Comparison of ENCODE assay signal across 14 mouse cellular contexts in the genomic region with DNA sequence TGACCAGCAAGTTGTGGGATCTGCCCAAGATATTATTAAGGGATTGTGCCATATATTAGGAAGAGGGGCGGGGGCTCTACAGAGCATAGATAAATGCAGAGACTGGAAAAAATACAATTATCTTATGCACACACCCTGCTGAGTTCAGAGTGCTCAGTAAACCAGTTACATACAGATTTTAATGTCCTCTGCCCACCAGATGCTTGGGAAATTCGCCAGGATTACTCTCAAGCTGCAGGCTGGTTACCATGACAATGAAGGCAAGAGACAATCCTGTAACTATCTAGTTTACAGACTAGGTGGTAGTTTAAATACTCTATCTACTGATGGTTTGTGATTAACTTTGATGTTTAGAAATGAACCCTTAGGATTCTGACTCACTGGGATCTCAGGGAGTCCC.
A peak's percentile ranks its signal among the peaks of the same experiment; 100 is the strongest.
DNase-seq lines count a peak whose midpoint lies in the region; ATAC-seq and TF ChIP-seq lines count a peak whose summit lies in the region.
"Had no signal": no experiment of that assay in that cellular context is flagged by ENCODE, and none has a peak within 500 bp of the region (broad histone marks: within the 10 kb centered on the region; RNA-seq: fewer than 3 reads in every experiment).

No protein-coding gene starts in this region.

- DNase-seq in hindbrain, postnatal 0 days (ENCODE audit: low spot score): peak; percentile 79
- peak; percentile 71 for DNase-seq in midbrain, postnatal 0 days (ENCODE audit: low spot score)
- no peak for DNase-seq in midbrain, embryonic 10.5 days (ENCODE audit: low spot score)
- DNase-seq in ZHBTc4 (ENCODE audit: low read depth, low spot score): peak; percentile 21
- no peak for DNase-seq in thymus, adult 18-20 months
- DNase-seq: cerebellum, postnatal 25 days; kidney, adult 2 months; kidney, postnatal 36 days; liver, embryonic 13.5 days; thymus, postnatal 14 days had no signal

- WGBS in hindbrain, postnatal 0 days: 37% methylated on average over 2 of the region's 2 CpGs
- 50% methylated on average over 2 of the region's 2 CpGs for WGBS in hindbrain, embryonic 13.5 days
- 34% methylated on average over 2 of the region's 2 CpGs for WGBS in midbrain, postnatal 0 days
- WGBS in midbrain, embryonic 10.5 days: 56% methylated on average over 2 of the region's 2 CpGs
- WGBS in neural tube, embryonic 14.5 days: 47% methylated on average over 2 of the region's 2 CpGs

- no peak overlapping the region for H3K27ac ChIP-seq in hindbrain, postnatal 0 days
- H3K27ac ChIP-seq in hindbrain, embryonic 13.5 days: no peak overlapping the region
- H3K27ac ChIP-seq in midbrain, postnatal 0 days (ENCODE audit: low read depth, low read length): no peak overlapping the region
- no peak overlapping the region for H3K27ac ChIP-seq in midbrain, embryonic 10.5 days (replicated peaks)
- no peak overlapping the region for H3K27ac ChIP-seq in neural tube, embryonic 14.5 days (ENCODE audit: low read depth, low read length)
- H3K27ac ChIP-seq: liver, embryonic 13.5 days had no signal

- H3K4me3 ChIP-seq in hindbrain, postnatal 0 days (ENCODE audit: low read length): no peak overlapping the region
- no peak overlapping the region for H3K4me3 ChIP-seq in hindbrain, embryonic 13.5 days
- no peak overlapping the region for H3K4me3 ChIP-seq in midbrain, postnatal 0 days (ENCODE audit: low read depth, low read length)
- H3K4me3 ChIP-seq in midbrain, embryonic 10.5 days: no peak overlapping the region
- no peak overlapping the region for H3K4me3 ChIP-seq in neural tube, embryonic 14.5 days (ENCODE audit: low read depth, low read length)
- H3K4me3 ChIP-seq: liver, embryonic 13.5 days; megakaryocyte, embryonic 14.5 days had no signal

- H3K36me3 ChIP-seq in hindbrain, postnatal 0 days (ENCODE audit: insufficient read depth, low read length): no peaks in the 10 kb centered on the region
- no peaks in the 10 kb centered on the region for H3K36me3 ChIP-seq in hindbrain, embryonic 13.5 days
- H3K36me3 ChIP-seq in midbrain, postnatal 0 days (ENCODE audit: insufficient read depth, low read length): no peaks in the 10 kb centered on the region
- no peaks in the 10 kb centered on the region for H3K36me3 ChIP-seq in midbrain, embryonic 10.5 days
- H3K36me3 ChIP-seq in neural tube, embryonic 14.5 days (ENCODE audit: control insufficient read depth, insufficient read depth, low read length): no peaks in the 10 kb centered on the region
- H3K36me3 ChIP-seq: liver, embryonic 13.5 days had no signal

- no peaks in the 10 kb centered on the region for H3K4me1 ChIP-seq in hindbrain, postnatal 0 days (ENCODE audit: insufficient read depth, low read length)
- H3K4me1 ChIP-seq in hindbrain, embryonic 13.5 days (replicated peaks): peaks cover 12% of the 10 kb centered on the region; the same call in 1 of the 2 replicates
- H3K4me1 ChIP-seq in midbrain, postnatal 0 days (ENCODE audit: insufficient read depth, low read length): no peaks in the 10 kb centered on the region
- H3K4me1 ChIP-seq in midbrain, embryonic 10.5 days: 0 out of 2 replicates have a peak, but pooled peaks cover 8% of the 10 kb centered on the region
- H3K4me1 ChIP-seq in neural tube, embryonic 14.5 days (ENCODE audit: control insufficient read depth, insufficient read depth, low read length): no peaks in the 10 kb centered on the region
- H3K4me1 ChIP-seq: liver, embryonic 13.5 days; megakaryocyte, embryonic 14.5 days had no signal

- 0 out of 2 replicates have a peak, but pooled peaks have one; percentile 35 for ATAC-seq in hindbrain, postnatal 0 days
- ATAC-seq in hindbrain, embryonic 13.5 days (ENCODE audit: low FRiP score): no peak
- no peak for ATAC-seq in midbrain, postnatal 0 days (ENCODE audit: low FRiP score)
- peak; percentile 74 for ATAC-seq in neural tube, embryonic 14.5 days (ENCODE audit: low read depth)
- ATAC-seq: lung, postnatal 0 days had no signal

- no peak for TF ChIP-seq CTCF in hindbrain, postnatal 0 days (IDR thresholded peaks at IDR 0.05; ENCODE audit: low read depth)
- TF ChIP-seq CTCF in midbrain, postnatal 0 days (IDR thresholded peaks at IDR 0.05): no peak

- H3K4me2 ChIP-seq in hindbrain, postnatal 0 days (ENCODE audit: low read depth, low read length): no peak overlapping the region
- no peak overlapping the region for H3K4me2 ChIP-seq in hindbrain, embryonic 13.5 days
- H3K4me2 ChIP-seq in midbrain, postnatal 0 days (ENCODE audit: low read depth, low read length, poor library complexity, severe bottlenecking): no peak overlapping the region
- H3K4me2 ChIP-seq in neural tube, embryonic 14.5 days (ENCODE audit: low read depth, low read length): no peak overlapping the region
- H3K4me2 ChIP-seq: liver, embryonic 13.5 days had no signal

- H3K27me3 ChIP-seq in hindbrain, postnatal 0 days (ENCODE audit: insufficient read depth, low read length): no peaks in the 10 kb centered on the region
- no peaks in the 10 kb centered on the region for H3K27me3 ChIP-seq in hindbrain, embryonic 13.5 days
- H3K27me3 ChIP-seq in midbrain, postnatal 0 days (ENCODE audit: insufficient read depth, low read length): no peaks in the 10 kb centered on the region
- H3K27me3 ChIP-seq in midbrain, embryonic 10.5 days (ENCODE audit: low read depth, poor library complexity, severe bottlenecking): no peaks in the 10 kb centered on the region
- H3K27me3 ChIP-seq in neural tube, embryonic 14.5 days (ENCODE audit: control insufficient read depth, insufficient read depth, low read length): no peaks in the 10 kb centered on the region
- H3K27me3 ChIP-seq: liver, embryonic 13.5 days had no signal

- H3K9ac ChIP-seq in hindbrain, postnatal 0 days (replicated peaks; ENCODE audit: low read length): no peak overlapping the region
- H3K9ac ChIP-seq in hindbrain, embryonic 13.5 days: no peak overlapping the region
- H3K9ac ChIP-seq in midbrain, postnatal 0 days (replicated peaks; ENCODE audit: low read length, poor library complexity, severe bottlenecking): no peak overlapping the region
- H3K9ac ChIP-seq in neural tube, embryonic 14.5 days (replicated peaks; ENCODE audit: low read depth, low read length): no peak overlapping the region
- H3K9ac ChIP-seq: liver, embryonic 13.5 days had no signal

- no peaks in the 10 kb centered on the region for H3K9me3 ChIP-seq in hindbrain, postnatal 0 days (ENCODE audit: low read length)
- H3K9me3 ChIP-seq in hindbrain, embryonic 13.5 days: no peaks in the 10 kb centered on the region
- no peaks in the 10 kb centered on the region for H3K9me3 ChIP-seq in midbrain, postnatal 0 days (ENCODE audit: low read length)
- no peaks in the 10 kb centered on the region for H3K9me3 ChIP-seq in midbrain, embryonic 10.5 days (replicated peaks)
- H3K9me3 ChIP-seq in neural tube, embryonic 14.5 days (ENCODE audit: control insufficient read depth, low read length): no peaks in the 10 kb centered on the region
- H3K9me3 ChIP-seq: liver, embryonic 13.5 days; megakaryocyte, embryonic 14.5 days had no signal

Comparison
In these comparisons a context has a peak if more than half of its experiments do, and no peak if none do; other contexts are left out.
1. ATAC-seq: peak in hindbrain, postnatal 0 days (single experiment) and neural tube, embryonic 14.5 days (single experiment); none in hindbrain, embryonic 13.5 days (single experiment) and midbrain, postnatal 0 days (single experiment).
2. DNase-seq: peak in hindbrain, postnatal 0 days (single experiment), midbrain, postnatal 0 days (single experiment) and ZHBTc4 (single experiment); none in midbrain, embryonic 10.5 days (single experiment) and thymus, adult 18-20 months (0 of 2).